Mouse (Mus musculus): ENCODE data around the gene Dock4.

GRCm38 (mm10) chr12:40659689-40660088, 213.9 kb downstream of the Dock4 start:
- no peak for TF ChIP-seq EP300 (IDR thresholded peaks at IDR 0.05; ENCODE audit: insufficient read depth, low read depth, low read length)
- TF ChIP-seq POLR2A (IDR thresholded peaks at IDR 0.05; ENCODE audit: insufficient read depth, low read length) = no peak
- TF ChIP-seq CTCF (IDR thresholded peaks at IDR 0.05; ENCODE audit: low read depth, low read length) = no peak
